Mouse (Mus musculus) olfactory bulb, adult 2 months (tissue): Measurements from ENCODE around the gene Pcnx2.

Experiments
- CTCF ChIP-seq: fragments of 200-500 bp; IDR thresholded peaks from 2 replicates; pipeline ENCODE4 v1.5.1; 2012; ENCODE audit warnings: low read depth, mild to moderate bottlenecking, low read length, moderate library complexity; ENCODE audit not compliant: insufficient read depth
- POLR2A ChIP-seq: fragments of 200-500 bp; IDR thresholded peaks from 2 replicates; pipeline ENCODE4 v1.6.1; 2012; ENCODE audit warnings: mild to moderate bottlenecking, low read depth, low read length, moderate library complexity; ENCODE audit not compliant: insufficient read depth

- TF ChIP-seq CTCF (no peak), POLR2A (no peak)
Measured at GRCm38 (mm10) chr8:125711514-125711913, 186.6 kb downstream of the Pcnx2 start.
